Mouse (Mus musculus) bone marrow macrophage, adult 2 months (primary cell): Measurements from ENCODE around the gene Fgf12. TPM values are rescaled to one million over a fixed set of nuclear protein-coding genes. Genes with fewer than 3 reads are reported as not detected.

Source experiments
- H3K27ac ChIP-seq: 2 replicates; pipeline ENCODE4 v1.5.1; 2012; ENCODE audit warnings: low read depth, low read length; ENCODE audit not compliant: insufficient read depth
- H3K4me1 ChIP-seq: 2 replicates; pipeline ENCODE4 v1.6.1; 2012; ENCODE audit warnings: low read length; ENCODE audit not compliant: control insufficient read depth, insufficient read depth
- H3K4me3 ChIP-seq: 2 replicates; pipeline ENCODE4 v1.5.1; 2012; ENCODE audit warnings: mild to moderate bottlenecking, low read length, moderate library complexity; ENCODE audit not compliant: insufficient read depth
- CTCF ChIP-seq: IDR thresholded peaks from 2 replicates; pipeline ENCODE4 v1.5.1; 2012; ENCODE audit warnings: low read depth, mild to moderate bottlenecking, low read length, moderate library complexity
- POLR2A ChIP-seq: IDR thresholded peaks from 2 replicates; pipeline ENCODE4 v1.6.1; 2012; ENCODE audit warnings: mild to moderate bottlenecking, low read depth, low read length, borderline replicate concordance
- polyA plus RNA-seq: library from polyadenylated mRNA; stranded (reverse); fragments of >200 nt; gene quantifications from 2 replicates; pipeline ENCODE4 v1.2.4, GENCODE M21; 2012; ENCODE audit not compliant: missing spikeins, insufficient read depth, insufficient read length

The Fgf12 gene
- not detected in 2 replicates for polyA plus RNA-seq

DNA sequence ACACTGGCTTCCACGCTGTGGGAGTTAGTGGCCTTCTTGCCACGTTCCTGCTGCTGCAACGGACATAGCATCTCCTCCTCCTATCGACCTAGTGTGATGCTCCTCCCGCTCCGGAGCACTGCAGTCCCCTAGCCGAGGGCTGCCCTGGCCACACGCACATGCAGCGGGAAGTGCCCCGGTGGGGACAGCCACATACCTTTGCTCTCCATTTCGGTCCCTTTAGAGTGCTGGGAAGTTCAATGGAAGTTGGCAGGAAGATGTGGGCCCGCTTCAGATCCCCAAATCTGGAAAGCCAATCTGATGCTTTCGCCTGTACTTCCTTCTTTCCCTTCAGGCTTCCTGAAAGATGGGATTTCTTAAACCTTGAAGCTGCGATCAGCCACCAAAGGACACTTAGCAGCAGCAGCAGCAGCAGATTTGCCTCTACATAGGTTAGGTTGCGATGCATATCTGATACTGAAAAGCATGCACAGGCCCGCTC lies at the start of gene Fgf12:
Gene Fgf12 (minus strand): TSS at position 431 of the 481 bp plus-strand sequence.
- Histone ChIP-seq H3K27ac (no peak within 1 kb of the TSS), H3K4me3 (no peak within 1 kb of the TSS), H3K4me1 (no peaks in the 10 kb centered on the region)
- no peak for TF ChIP-seq POLR2A
- TF ChIP-seq CTCF = no peak

DNA sequence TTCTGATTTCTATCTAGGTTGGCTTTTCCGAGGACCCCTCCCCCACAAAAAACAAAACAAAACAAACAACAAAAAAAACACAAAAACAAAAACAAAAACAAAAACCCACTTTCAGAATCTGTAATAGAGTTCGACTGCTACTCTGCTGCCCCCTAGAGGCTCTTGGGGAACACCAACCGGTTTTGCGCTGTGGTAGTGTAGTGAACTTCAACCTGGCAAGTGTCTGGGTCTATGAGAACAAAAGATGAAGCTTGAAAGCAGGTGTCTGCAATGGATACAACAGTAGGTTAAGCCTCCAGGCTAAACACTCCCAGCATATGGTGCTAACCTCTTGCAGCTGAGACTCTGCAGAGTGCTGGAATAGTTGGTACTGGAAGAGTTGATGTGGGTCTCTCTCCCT lies 40.2 kb upstream of the Fgf12 start:
- Histone ChIP-seq H3K27ac (no peak overlapping the region), H3K4me1 (no peaks in the 10 kb centered on the region), H3K4me3 (no peak overlapping the region)
- TF ChIP-seq POLR2A = no peak
- TF ChIP-seq CTCF = peak; percentile 55

DNA sequence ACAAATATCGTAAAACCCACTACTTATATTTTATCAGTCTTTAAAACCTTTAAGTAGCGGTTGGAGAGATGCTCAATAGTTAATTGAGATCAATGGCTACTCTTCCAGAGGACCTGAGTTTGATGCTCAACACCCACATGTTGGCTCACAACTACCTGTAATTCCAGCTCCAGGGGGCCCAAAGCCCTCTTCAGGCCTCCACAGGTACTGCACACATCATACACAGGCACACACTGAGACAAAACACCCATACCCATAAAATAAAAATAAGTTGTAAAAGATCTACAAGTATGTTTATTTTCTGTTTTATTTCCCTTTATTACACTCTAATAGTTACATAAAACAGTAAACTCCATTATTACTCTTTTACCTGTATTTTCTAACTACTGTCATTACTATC lies 17.4 kb upstream of the Fgf12 start:
- TF ChIP-seq CTCF = no peak
- no peak for TF ChIP-seq POLR2A
- Histone ChIP-seq H3K27ac (no peak overlapping the region), H3K4me3 (no peak overlapping the region), H3K4me1 (no peaks in the 10 kb centered on the region)

DNA sequence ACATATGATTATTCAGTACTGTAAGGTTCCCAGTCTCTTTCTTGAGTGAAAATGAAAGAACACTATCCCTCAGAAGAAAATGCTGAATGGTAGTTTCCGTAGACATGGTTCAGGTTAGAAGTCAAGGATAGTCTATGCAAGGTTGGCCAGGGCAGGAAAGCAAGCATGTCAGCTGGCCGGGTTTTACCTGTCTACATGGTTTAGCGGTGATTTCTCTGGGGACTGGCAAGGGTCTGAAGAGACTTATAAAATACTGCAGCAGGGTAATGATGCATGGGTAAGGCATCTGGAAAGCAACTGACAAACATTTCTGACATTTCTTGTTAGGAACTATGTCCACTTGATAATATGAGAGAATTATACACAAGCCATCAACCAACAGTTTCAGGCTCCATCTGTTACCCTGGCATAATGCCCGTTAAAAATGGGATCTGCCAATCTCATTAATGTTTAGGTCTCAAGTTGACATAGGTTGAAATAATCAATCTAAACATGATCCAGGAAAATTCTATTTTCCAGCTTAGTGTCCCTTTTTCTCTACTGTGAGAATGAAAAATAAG lies 8.6 kb upstream of the Fgf12 start:
- Histone ChIP-seq H3K27ac (no peak overlapping the region), H3K4me3 (no peak overlapping the region), H3K4me1 (no peaks in the 10 kb centered on the region)
- TF ChIP-seq POLR2A (no peak), CTCF (no peak)

DNA sequence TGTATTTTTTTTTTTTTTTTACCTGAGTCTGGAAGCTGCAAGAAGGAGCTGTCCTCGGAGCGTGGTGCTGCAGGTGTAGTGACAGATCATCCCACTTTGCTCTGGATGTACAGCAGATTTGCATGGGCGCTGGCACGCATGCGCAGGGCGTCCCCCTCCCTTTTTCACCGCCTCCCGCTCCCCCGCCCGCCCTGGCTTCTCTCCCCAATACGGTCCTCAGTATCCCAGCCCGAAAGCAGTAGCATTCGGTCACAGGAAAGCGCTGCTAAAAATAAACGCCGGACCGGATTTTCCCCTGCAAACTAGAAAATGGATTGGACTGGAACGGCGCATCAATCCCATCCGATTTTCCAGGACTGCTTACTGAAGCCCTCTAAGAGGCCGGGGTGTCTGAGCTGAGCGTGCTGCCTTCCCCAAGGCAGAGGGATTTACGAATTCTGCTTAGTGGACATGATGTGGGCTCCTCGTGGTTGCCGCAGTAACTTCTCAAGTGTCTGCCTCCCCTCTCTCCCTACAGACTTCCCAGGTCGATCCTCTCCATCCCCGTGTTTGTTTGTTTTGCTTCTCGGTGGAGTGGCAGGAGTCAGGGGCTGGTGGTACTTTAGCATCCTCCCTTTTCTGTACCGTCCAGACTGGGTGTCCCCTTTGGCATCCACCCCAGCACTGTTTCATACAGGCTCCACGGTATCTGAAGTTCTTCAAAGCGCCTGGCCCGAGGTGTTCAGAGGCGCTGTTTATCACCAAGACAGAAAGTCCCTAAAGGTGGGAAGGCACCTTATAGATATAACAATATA lies 453 bp upstream of the Fgf12 start:
- Histone ChIP-seq H3K27ac (no peak overlapping the region), H3K4me1 (no peaks in the 10 kb centered on the region), H3K4me3 (no peak overlapping the region)
- TF ChIP-seq POLR2A = no peak

DNA sequence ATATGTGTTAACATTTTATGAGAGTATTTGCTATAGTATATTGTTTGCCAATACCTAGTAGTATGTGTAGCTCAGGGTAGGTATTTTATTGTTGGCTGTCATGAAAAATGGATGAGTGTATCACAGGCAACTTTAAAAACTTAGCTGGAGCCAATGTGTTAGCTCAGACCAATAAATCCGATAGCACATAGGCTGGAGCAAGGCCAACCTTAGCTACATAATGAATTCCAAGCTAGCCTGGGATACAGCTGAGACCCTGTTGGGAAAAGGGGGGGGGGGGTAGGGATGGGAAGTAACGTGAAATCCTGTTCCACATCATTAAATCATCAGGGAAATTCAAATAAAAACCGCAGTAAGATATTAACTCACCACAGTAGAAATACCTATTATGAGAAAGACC lies 18.4 kb downstream of the Fgf12 start:
- Histone ChIP-seq H3K4me1 (no peaks in the 10 kb centered on the region), H3K4me3 (no peak overlapping the region), H3K27ac (no peak overlapping the region)
- TF ChIP-seq POLR2A (no peak), CTCF (no peak)

DNA sequence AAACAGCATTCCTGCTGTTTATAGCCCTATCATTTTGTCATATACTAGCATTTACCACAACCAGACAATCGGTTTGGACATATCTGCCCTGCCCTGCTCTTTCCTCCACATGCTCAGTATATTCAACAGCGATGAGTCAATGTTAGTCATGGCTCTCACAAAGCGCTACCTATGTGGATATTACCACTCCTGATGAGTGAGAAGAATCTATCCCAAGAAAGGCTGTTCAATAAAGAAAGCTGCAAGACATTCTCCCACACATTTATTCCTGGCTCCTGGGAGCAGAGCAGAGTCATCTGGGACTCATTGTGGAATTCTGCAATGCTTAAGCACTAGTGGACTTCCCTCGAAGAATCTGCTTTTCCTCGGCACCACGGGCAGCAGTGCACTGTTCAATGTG lies 26.1 kb downstream of the Fgf12 start:
- Histone ChIP-seq H3K4me1 (no peaks in the 10 kb centered on the region), H3K4me3 (no peak overlapping the region), H3K27ac (no peak overlapping the region)
- TF ChIP-seq CTCF = no peak
- no peak for TF ChIP-seq POLR2A

DNA sequence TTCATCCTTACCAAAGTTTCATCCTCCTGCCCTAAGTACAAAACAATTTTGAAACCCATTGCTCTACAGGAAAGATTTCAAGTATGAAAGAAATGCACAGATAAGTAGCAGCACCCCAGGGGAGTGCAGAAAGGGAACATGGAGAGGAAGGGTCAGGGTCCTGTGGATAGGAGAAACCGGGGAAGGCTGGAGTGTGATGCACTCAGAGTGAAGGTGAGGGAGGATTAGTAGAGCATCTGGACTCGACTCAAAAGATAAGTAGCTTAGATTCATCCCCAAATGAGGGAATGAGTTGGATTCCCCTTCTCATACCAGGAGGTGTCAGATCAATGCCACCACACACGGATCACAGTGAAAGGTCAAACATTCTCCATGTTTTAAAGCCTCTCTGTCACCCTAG lies 46.2 kb downstream of the Fgf12 start:
- TF ChIP-seq CTCF (no peak), POLR2A (no peak)
- no peak overlapping the region for H3K4me3 ChIP-seq
- H3K27ac ChIP-seq = no peak overlapping the region
- no peaks in the 10 kb centered on the region for H3K4me1 ChIP-seq

DNA sequence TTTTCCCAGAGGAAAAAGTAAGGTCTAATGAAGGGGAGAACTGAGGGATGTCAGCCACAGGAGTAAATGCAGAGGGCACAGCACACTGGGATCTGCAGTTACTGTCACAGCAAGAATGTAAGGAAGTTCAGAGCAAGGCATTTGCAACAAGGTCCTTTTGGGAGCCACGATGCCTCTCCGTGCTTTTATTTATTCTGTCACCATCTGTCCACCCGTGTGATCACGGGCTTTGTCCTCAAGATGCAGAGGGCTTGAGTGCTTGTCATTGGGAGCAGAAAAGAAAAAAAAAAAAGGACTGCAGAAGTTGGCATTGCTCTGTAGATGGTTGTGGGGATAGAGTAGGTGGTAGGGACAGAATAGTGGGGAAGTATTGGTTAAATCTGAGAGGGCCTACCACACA lies 52.5 kb downstream of the Fgf12 start:
- Histone ChIP-seq H3K4me3 (no peak overlapping the region), H3K4me1 (no peaks in the 10 kb centered on the region), H3K27ac (no peak overlapping the region)
- no peak for TF ChIP-seq CTCF
- TF ChIP-seq POLR2A = no peak

DNA sequence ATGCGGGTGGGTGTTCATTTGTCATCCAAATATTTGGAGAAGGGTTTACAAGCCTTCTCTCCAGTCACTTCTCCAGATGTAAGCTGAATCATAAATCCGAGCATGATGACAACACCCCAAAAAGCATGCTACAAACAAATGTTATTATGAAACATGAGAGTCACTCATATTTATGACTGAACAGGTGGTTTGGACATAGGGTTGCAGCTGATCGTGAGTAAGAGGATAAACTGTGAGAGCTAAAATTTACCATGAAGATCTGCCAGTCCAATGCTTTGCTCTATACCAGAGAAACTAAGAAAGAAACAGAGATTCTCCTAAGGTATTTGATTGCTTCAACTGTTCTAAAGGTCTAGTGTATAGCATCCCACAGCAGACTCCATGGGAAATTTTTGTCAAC lies 56.0 kb downstream of the Fgf12 start:
- Histone ChIP-seq H3K27ac (no peak overlapping the region), H3K4me1 (no peaks in the 10 kb centered on the region), H3K4me3 (no peak overlapping the region)
- TF ChIP-seq CTCF = no peak
- TF ChIP-seq POLR2A = no peak
